Mouse (Mus musculus) liver, adult 2 months (tissue): Measurements from ENCODE around the gene Pcbp4.

ENCODE experiments used
- CTCF ChIP-seq: fragments of 200-500 bp; IDR thresholded peaks from 2 replicates; pipeline ENCODE4 v1.5.1; 2011; ENCODE audit warnings: low read depth, low read length, control low read depth
- POLR2A ChIP-seq: fragments of 200-500 bp; IDR thresholded peaks from 2 replicates; pipeline ENCODE4 v1.6.1; 2011; ENCODE audit warnings: low read length, control low read depth; ENCODE audit not compliant: insufficient read depth; ENCODE audit errors: extremely low read depth

DNA sequence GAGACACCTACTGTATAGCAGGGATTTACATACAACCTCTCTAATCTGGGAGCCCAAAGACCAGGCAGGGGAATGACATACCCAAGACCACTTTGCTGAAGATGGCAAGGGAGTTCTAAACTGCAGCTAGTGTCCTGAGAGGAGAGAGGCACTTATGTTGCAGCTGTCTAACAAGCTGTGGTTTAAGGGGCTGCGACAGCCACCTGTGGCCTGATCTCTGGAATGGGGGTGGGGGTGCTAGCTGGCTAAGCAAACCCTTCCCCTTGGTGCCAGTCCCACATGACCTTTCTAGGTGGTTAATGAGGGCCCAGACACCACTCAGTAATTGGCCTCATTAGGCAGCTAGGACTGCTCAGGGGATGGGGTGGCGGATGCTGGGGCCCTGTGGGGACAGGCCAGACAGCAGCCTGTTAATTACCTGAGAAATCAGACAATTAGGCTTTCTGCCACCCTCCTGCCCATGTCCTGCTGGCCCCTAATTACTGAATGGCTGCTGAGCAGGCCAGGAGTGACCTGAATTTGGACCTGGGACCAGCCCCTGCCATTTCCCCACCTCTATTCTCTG lies 42.9 kb upstream of the Pcbp4 start:
- no peak for TF ChIP-seq CTCF
- TF ChIP-seq POLR2A = no peak
